Mouse (Mus musculus) left cerebral cortex, postnatal 14 days (tissue): Measurements from ENCODE around the gene Lmo7. TPM values are rescaled to one million over a fixed set of nuclear protein-coding genes. Genes with fewer than 3 reads are reported as not detected.

Experiments
- total RNA-seq, 2 experiments: library from RNA; stranded (reverse); gene quantifications; 2 replicates each; pipeline ENCODE4 v1.2.3; 2021

The Lmo7 gene
- total RNA-seq, 2 experiments from 2014 or later, result 84.0 to 89.7 TPM

Other genes starting within 250 kb of the Lmo7 start
- gene Tbc1d4, start 120.8 kb upstream of the Lmo7 start, total RNA-seq, result 10 to 100 TPM in 1 of 2 experiments, 1 to 10 TPM in 1; 6.8 to 10.1 TPM
- gene Commd6, start 89.3 kb upstream of the Lmo7 start, total RNA-seq, result 10 to 100 TPM; 57.2 to 57.5 TPM
- gene Uchl3, start 76.0 kb upstream of the Lmo7 start, total RNA-seq, result 10 to 100 TPM; 55.3 to 57.6 TPM
- not detected for gene Gm9922, start 143 bp upstream of the Lmo7 start, total RNA-seq